8 mouse cellular contexts compared by ENCODE assay signal in genomic region chr5:72710572-72711278, GRCm38 (mm10). TPM values are rescaled to one million over a fixed set of nuclear protein-coding genes. Genes with fewer than 3 reads are reported as not detected.
DNase-seq lines count a peak whose midpoint lies in the region; ATAC-seq and TF ChIP-seq lines count a peak whose summit lies in the region.

No protein-coding gene starts in this region.

- DNase-seq in frontal cortex, adult 2 months (ENCODE audit: extremely low spot score in 1 of 2, low spot score in 1 of 2) = peak; percentile 33 to 89
- peak; percentile 18 for DNase-seq in G1E (ENCODE audit: low spot score)
- DNase-seq in cerebellum, adult 9-10 months = peak; percentile 41
- peak; percentile 28 to 67 for DNase-seq in layer of hippocampus, adult 8-10 months (ENCODE audit: low spot score in 2 of 2)
- DNase-seq in spleen, adult 12 weeks (ENCODE audit: low spot score) = peak; percentile 21

- no peak for ATAC-seq in frontal cortex, adult (ENCODE audit: low TSS enrichment)
- no peak for ATAC-seq in G1E (ENCODE audit: extremely low read depth, insufficient number of reproducible peaks, low FRiP score, poor library complexity, severe bottlenecking)
- ATAC-seq in granulocyte monocyte progenitor cell, adult 5-6 weeks (replicated peaks; ENCODE audit: poor library complexity, severe bottlenecking) = peak; percentile 81
- peak; percentile 80 for ATAC-seq in megakaryocyte, adult 5-6 weeks (ENCODE audit: poor library complexity, severe bottlenecking)

- H3K9me3 ChIP-seq in G1E (replicated peaks) = 0 out of 2 replicates have a peak, but pooled peaks cover 2% of the 10 kb centered on the region

- H3K4me3 ChIP-seq in G1E (ENCODE audit: low read depth, low read length) = no peak overlapping the region

- peaks cover 6% of the 10 kb centered on the region for H3K27me3 ChIP-seq in G1E (ENCODE audit: insufficient read depth, low read length)

- peak; percentile 79 for TF ChIP-seq CTCF in G1E (IDR thresholded peaks at IDR 0.05; ENCODE audit: low read depth, low read length)

- H3K36me3 ChIP-seq in G1E (replicated peaks) = no peaks in the 10 kb centered on the region

- H3K4me1 ChIP-seq in G1E (ENCODE audit: insufficient read depth, low read depth, low read length) = peaks cover 14% of the 10 kb centered on the region

RNA-seq across cellular contexts. Expression of gene Txk, which starts 41.9 kb away (rescaled TPM):
- 0.34 and 0.40 TPM in 2 replicates for polyA plus RNA-seq in frontal cortex, adult 2 months (2012; rRNA removed)
- total RNA-seq in G1E (2014; fragmentation: Nextera tagmentation) = 1.9 and 2.0 TPM in 2 replicates
- 0.87 and 1.9 TPM in 2 replicates for total RNA-seq in G1E (2017)
- polyA plus RNA-seq in G1E (2012) = not detected in 2 replicates
- not detected in 2 replicates for total RNA-seq in granulocyte monocyte progenitor cell, adult 5-6 weeks (2014; fragmentation: Nextera tagmentation)
- total RNA-seq in granulocyte monocyte progenitor cell, adult 5-6 weeks (2017) = 0.31 TPM in 1 of 2 replicates, not detected in the other
- total RNA-seq in layer of hippocampus, adult 8-10 months (2022) = under 1 TPM in 3 of 4 experiments, not detected in 1; 0.06 to 0.20 (median 0.18) TPM
- total RNA-seq in megakaryocyte, adult 5-6 weeks (2015) = 2.8 and 5.3 TPM in 2 replicates
- 2.0 and 4.2 TPM in 2 replicates for total RNA-seq in megakaryocyte, adult 5-6 weeks (2017)

Comparison
In these comparisons a context has a peak if more than half of its experiments do, and no peak if none do; other contexts are left out.
1. ATAC-seq: peak in granulocyte monocyte progenitor cell, adult 5-6 weeks (single experiment) and megakaryocyte, adult 5-6 weeks (single experiment); none in frontal cortex, adult (single experiment) and G1E (single experiment).
2. Peak in every context shown above with its lines, with median percentiles within 50 percentile points of each other: DNase-seq.